Mouse (Mus musculus) spleen, postnatal 14 days (tissue): Measurements from ENCODE around the gene Pnma1.

ENCODE experiments used
- DNase-seq, 2 experiments: peaks; one replicate each; pipeline ENCODE4 v3.0.0; 2021 to 2022; ENCODE audit warnings: low spot score in 2 of 2

Gene Pnma1

DNA sequence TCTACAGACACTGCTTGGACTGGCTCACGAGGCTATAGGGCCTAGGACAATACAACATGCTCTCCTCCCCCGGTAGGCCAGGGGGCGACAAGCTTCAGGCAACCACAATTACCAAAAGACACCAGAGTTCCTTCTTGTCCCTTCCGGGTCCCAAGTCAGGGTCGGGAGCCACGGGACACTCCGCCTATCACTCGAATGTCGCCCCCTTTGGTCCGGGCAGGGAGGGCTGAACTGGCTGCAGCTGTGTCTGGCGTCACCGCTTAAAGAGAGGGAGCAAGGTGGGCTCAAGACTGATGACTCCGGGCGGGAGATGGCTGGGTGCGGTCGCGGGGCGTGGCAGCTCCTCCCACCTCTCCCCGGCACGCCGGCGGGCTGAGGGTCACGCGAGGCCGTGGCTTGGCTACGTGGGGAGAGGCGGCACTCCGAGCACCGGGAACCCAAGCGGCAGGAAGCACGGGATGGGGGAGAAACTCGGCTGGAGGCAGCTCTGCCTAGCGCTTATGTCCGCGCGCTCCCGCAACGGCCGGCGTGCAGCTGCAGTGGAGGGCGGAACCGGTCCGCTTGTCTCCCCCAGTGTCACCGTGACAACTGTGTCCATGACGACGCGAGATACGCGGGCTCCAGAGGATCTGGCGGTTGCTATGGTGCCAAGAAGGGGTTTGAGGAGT is at the start of gene Pnma1:
TSS of gene Pnma1 (minus strand) at position 536 of the 668 bp plus-strand sequence.
- DNase-seq: peak; percentile 59 to 69

- no peak for DNase-seq
Measured at GRCm38 (mm10) chr12:84195195-84195594, 46.9 kb upstream of the Pnma1 start.

- DNase-seq: no peak
Measured at GRCm38 (mm10) chr12:84194400-84195109, 46.3 kb upstream of the Pnma1 start.

DNA sequence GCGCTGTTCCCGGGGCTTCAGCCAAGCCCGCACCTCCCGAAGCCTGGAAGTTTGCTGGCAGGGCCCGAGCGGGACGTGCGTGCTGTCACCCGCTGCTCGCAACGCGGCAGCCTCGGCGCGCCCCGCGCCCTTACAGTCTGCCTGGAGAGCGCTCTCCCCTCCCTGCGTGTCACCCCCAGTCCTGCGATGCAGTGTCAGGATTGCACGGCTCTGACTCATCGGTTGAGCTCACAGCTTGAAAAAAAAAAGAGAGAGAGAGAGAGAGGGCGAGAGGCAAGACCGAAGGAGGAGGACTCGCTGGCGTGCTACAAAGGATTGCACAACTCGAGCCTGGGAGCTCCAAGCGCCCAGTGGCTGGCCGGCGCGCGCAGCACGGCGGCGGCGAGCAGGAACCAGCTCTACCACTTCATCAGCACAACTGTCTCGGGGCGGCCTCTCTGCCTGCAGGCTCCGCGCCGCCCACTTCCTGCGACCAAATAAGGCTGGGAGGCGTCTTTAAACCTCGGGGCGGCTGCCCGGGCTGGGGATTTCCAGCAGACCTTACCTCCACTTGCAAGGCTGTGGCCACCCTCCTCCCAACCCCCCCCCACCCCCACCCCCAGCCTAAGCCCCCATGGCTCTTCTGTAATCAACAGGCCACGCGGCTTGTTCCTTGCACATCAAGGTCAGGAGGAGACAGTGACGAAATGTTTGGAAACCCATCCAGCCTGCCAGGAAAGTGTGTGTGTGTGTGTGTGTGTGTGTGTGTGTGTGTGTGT is 45.5 kb upstream of the Pnma1 start:
- peak; percentile 86 to 92 for DNase-seq

DNA sequence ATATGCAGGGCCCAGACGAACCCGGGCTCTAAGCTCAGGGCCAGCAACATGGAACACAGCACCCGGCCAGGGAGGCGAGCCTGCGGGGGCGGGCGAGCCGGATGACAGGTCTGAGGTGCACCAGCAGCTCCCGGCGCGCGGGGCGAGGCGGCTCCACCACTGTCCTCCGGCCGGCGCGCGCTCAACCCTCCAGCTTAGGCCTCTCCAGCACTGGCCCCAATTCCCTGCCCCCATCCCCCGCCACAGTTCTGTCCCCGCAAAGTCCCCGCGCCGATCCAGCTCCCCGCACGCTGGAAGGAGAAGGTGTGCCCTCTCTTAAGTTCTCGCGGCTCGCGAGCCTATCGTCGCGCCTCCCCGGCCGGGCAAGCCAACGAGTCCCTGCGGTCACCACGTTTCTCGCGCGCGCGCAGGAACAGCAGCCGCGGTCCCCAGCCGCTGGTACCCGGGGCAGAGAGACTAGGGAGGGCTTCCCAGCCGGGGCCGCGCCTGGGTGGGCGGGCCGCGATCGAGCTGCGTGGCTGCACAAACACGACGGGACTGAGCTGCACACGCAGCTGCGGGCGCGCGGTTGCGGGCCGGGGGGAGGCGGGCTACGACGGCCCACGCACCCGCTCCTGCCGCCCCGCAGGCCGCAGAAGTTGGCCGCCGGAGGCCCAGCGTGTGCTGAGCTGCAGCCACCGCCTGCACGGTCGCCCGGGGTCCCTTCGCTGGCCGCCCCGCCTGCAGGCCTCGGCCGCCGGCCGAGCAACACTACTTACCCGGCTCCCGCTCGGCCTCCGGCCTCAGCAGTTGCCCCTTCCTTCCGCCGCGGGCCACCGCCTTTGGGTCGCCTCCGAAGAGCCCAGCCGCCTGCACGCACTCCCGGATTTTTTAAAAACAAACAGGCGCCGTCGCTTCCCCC is 44.7 kb upstream of the Pnma1 start:
- peak in 1 of 2 experiments; percentile 69 for DNase-seq

DNA sequence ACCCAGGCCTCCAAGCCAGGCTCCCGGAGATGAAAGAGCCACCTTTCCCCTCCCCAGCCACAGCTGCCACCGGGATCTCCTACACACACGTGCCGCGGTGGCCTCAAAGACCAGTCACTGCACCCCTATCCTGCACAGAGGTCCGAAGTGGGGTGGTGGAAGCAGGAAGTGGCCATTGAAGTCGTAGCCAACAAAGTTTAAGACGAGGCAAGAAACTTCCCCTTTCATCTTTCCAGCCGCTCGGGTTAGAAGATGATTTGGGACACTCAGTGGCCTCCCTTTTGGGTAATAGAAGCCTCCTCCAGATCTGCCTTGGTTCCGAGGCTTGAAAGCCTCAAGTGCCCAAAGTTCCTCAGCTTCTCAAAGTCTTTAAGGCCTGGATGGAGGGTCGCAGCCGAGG is 44.0 kb upstream of the Pnma1 start:
- DNase-seq: no peak

- no peak for DNase-seq
Measured at GRCm38 (mm10) chr12:84191770-84192169, 43.5 kb upstream of the Pnma1 start.

- no peak for DNase-seq
Measured at GRCm38 (mm10) chr12:84191190-84191589, 42.9 kb upstream of the Pnma1 start.

DNA sequence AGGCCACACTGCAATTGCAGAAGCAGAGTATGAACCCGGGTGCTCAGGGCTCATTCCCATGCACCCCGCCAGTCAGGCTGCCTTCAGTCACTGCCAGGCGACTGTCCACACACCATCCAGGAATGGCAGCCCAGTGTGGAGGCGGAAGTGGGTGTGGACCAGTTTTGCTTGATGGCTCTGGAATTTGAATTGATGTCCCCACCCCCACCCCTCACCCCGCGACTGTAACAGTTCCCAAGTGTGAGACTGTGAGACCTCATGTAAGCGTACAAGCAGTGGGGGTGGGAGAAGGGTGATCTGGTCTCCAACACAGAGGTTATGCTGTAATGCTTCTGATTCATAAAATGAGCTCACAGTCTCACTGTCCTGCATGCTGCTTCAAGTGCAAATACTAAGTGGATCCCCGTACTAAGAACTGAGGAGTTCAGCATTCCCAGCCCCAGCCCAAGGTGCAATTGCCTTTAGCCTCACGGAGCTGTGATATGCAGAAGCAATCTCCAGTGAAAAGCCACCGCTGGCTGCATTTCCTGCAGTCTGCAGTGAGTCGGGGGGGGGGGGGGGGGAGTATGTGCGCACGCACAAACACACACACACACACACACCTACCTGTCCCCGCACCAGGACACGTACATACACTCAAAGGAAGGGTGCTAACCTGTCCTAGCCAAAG is 42.0 kb upstream of the Pnma1 start:
- no peak for DNase-seq

GRCm38 (mm10) chr12:84188881-84189444 is 40.7 kb upstream of the Pnma1 start:
- no peak for DNase-seq

- DNase-seq: no peak
Measured at GRCm38 (mm10) chr12:84187752-84188601, 39.7 kb upstream of the Pnma1 start.

DNA sequence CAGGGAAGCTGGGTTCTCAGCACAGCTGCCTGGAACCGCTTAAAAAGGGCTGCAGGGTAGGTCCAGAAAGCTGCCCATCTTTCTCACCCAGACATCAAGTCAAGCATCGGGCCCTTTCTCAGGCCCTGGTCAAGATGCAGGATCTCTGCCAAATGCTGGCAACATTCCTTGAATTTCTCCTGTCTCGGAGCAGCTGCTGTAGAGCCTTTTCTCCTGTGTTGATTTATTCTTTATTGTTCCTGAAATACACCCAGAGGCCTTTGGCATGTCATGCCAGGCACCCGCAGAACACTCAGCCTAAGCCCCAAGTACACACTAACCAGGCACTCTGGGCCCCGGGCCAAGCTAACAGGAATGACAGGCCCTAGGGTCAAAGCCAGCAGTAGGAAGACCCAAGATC is 38.7 kb upstream of the Pnma1 start:
- DNase-seq: no peak

DNA sequence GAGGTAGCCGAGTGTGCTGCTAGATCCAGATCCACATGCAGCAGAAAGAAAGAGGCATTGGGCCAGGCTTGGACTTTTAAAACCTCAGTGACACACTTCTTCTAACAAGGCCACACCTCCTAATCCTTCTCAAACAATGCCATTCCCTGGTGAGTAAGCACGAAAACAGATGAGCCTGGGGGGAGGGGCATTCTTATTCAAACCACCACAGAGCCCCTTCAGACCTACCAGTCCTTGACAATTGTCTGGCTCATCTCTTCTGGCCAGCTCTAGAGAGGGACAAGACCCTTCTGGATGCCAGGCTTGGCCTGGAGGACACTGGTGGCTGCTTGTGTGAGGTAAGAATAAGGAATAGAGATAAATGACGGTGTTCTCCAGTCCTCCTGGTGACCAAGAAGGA is 38.2 kb upstream of the Pnma1 start:
- no peak for DNase-seq

- no peak for DNase-seq
Measured at GRCm38 (mm10) chr12:84185547-84185946, 37.3 kb upstream of the Pnma1 start.

DNA sequence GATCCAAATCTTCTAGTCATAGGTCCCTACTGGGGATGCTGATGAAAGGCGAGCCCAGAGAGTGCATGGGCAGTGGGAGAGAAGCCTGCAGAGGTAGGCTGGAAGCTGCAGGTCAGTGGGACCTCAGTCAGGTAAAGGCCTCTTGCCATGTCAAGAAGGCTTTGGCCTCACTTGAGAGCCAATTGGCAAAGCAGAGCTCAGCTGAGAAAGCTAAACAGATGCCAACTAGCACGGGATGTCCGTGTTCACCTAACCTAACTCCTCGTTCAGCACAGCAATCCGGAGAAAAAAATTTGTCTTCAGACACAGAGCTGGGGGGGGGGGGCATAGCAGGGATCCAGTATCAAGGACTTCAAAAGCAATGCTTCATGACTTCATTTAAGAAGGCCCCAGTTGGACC is 36.7 kb upstream of the Pnma1 start:
- no peak for DNase-seq

DNA sequence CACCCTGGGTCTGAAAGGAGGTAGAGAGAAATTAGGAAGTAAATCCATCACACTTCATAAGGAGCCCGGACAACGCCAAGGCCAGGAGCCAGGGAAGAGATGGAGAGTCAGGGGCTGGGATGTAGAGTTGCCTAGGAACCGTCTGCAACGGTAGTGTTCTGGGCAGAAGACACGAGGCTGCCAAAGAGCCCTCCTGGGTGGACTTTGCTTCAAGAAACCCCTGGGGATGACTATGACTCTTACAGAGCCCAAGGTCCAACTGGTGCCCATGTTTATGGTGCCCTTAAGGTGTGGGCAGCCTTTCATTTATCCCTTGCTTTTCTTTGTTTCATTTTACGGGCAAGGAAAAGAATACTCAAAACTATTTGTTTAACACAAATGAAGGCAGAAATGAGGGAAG is 33.7 kb upstream of the Pnma1 start:
- no peak for DNase-seq

- peak in 1 of 2 experiments; percentile 65 for DNase-seq
Measured at GRCm38 (mm10) chr12:84180701-84181435, 32.6 kb upstream of the Pnma1 start.

- DNase-seq: no peak
Measured at GRCm38 (mm10) chr12:84180090-84180489, 31.8 kb upstream of the Pnma1 start.
